Mouse (Mus musculus) cerebellum, adult 2 months (tissue): ENCODE measurements around the gene Rnf144b.
A peak's percentile ranks its signal among the peaks of the same experiment; 100 is the strongest.

ENCODE experiments used
- CTCF ChIP-seq: fragments of 200-500 bp; IDR thresholded peaks from 2 replicates; pipeline ENCODE4 v1.5.1; 2011; ENCODE audit warnings: low read depth, mild to moderate bottlenecking, control low read depth, low read length, moderate library complexity, borderline replicate concordance; ENCODE audit not compliant: insufficient read depth
- POLR2A ChIP-seq: fragments of 200-500 bp; IDR thresholded peaks from 2 replicates; pipeline ENCODE4 v1.6.1; 2011; ENCODE audit warnings: low read length, control low read depth, borderline replicate concordance; ENCODE audit not compliant: insufficient read depth

GRCm38 (mm10) chr13:47288449-47288848 lies 166.0 kb downstream of the Rnf144b start:
- TF ChIP-seq CTCF (peak; percentile 98), POLR2A (no peak)
